Mouse (Mus musculus): ENCODE data around the gene Krt9. TPM values are rescaled to one million over a fixed set of nuclear protein-coding genes. Genes with fewer than 3 reads are reported as not detected.
A peak's percentile ranks its signal among the peaks of the same experiment; 100 is the strongest.
"Not testable (repeated sequence)": the region's sequence is repeated elsewhere in the genome, so short reads cannot be mapped to it uniquely, and the experiment has no call there.

Krt9 gene
- total RNA-seq (2021), result not detected
- long read RNA-seq, experiment 1, result 0 reads
- long read RNA-seq, experiment 2, result 0 reads

- no peak for DNase-seq
Observed at GRCm38 (mm10) chr11:100192992-100193391, at the start of gene Krt9. Gene Krt9 (minus strand): TSS chr11:100193246.

- DNase-seq, result not testable (repeated sequence)
Observed at GRCm38 (mm10) chr11:100240272-100240671, 47.2 kb upstream of the Krt9 start.

DNA sequence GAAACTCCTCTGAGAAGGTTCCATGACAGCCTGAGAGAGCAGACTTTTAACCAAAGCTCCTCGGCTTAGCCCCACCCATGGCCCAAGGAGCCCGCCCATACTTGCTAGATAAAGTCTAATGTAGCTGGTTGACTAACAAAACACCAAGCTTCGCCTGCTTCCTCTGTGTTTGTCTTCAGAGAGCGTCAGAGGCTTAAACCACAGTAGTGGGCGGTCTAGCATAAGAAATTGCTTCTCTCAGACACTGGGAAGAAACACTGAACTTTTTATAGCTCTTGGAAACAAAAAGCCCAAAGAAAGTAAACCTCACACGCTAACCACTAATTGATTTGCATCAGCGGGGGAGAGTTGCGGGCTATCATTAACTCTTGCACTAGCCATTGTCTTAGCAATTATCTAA, 28.7 kb upstream of the Krt9 start:
- DNase-seq, result no peak

DNA sequence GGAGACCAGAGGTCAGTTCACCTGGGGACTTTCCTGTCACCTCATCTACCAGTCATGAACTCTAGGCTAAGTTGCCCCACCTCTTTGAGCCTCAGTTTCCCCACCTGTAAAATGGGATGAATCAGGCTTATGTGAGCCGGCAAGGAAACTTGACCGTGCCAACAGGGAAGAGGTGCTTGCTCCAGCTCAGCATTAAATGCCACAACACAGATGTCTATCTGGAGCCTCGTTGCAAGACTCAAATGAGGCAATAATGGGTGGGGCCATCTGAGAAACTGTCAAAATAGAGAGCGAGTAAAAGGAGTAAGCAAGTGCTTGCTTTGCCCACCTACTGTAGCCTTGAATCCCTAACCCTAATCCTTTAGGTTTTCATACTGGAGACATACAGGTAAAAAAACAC, 26.3 kb upstream of the Krt9 start:
- DNase-seq, result no peak

GRCm38 (mm10) chr11:100208542-100208941, 15.5 kb upstream of the Krt9 start:
- DNase-seq, result no peak

DNA sequence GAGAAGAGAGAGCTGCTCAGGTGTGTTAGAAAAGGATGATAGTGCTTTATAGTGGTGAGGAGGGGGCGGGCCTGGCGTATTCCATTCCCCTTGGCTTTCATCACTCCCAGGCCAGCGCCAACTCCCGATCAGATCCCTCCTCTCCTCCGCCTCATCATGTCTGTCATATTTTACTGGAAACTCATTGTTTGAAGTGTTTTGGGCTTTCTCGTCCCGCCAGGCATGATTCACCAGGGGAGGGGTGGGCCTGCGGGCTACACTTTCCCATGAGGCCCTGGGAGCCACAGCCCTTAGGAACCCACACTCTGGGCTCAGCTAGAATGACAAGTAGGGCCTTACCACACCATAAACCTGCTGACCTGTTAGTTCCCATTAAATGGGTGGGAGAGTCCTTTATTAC, 14.5 kb upstream of the Krt9 start, which contains the start of gene Krt14:
Gene Krt14, minus strand, starts transcription at position 51 of the 400 bp plus-strand sequence.
- no peak for DNase-seq

- DNase-seq, result peak; percentile 25
Observed at GRCm38 (mm10) chr11:100203448-100203847, 10.4 kb upstream of the Krt9 start.

DNA sequence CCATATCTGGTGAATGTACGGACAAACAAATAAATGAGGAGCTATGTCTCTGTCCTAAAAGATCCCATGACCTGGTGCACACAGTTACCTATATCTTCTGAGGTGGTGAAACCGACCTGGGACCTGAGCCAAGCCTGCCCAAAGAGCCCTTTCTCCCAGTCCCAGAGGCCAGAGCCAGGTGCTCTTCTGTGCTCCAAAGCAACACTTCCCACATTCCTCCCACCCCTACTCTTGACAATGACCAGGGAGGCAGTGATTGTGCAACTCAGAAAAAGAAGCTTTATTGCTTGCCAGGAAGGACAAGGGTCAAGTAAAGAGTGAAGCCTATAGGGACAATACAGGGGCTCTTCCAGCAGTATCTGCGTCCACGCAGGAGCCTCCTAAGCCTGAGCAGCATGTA, 9.9 kb upstream of the Krt9 start:
- no peak for DNase-seq

- peak; percentile 17 for DNase-seq
Observed at GRCm38 (mm10) chr11:100200104-100200820, 7.2 kb upstream of the Krt9 start.

DNA sequence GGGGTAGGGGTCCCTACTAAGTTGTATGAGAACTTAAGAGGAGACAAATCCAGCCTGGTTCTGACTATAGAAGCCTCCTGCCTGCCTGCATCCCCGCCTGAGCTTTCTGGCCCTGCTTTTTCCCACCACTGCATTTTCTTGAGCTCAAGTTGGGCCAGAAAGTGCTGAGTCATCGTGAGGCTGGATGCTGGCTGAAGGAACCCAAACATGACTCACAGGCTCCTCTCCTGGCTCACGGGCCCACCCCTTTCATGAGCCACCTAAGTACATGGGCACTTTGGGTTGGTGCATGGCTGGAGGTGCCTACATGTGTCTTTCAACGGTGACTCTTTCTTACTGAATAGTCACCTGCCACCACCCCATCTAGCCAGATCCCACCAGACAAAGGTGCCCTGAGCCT, 5.6 kb upstream of the Krt9 start:
- DNase-seq, result no peak

DNA sequence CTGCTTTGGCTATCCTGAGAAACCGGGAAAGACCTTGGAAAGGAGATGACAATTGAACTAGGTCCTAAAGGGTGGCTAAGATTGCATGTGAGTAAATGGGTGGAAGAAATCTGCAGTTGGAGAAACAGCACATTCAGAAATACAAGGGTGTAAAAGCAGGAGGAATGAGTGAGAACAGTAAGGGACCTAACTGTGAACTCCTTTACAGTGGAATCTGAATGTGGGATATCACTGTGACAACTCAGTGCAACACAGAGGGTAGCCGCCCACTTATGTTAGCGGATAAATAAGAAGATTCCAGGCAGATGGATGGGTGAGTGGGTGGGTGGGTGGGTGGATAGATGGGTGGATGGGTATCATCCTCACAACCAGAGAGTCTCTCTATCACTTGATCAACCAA, 1.2 kb downstream of the Krt9 start:
- DNase-seq, result no peak

- no peak for DNase-seq
Observed at GRCm38 (mm10) chr11:100186736-100187135, 6.3 kb downstream of the Krt9 start.

DNA sequence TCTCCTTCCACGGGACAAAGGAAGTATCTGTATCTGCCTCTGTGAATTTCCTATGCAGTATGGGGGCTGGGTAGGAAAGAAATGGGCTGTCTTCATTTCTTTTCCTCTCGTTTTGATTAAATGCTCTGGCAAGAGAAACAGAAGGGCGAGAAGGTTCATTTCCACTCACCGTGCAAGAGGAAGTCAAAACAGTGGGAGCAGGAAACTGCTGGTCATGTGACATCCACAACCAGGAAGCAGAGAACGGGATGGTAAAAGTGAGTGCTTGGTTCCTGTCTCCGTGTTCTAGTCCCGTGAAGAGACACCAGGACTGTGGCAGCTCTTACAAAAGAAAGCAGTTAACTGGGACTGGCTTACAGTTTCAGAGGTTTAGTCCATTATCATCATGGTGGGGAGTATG, 11.3 kb downstream of the Krt9 start:
- no peak for DNase-seq

- no peak for DNase-seq
Observed at GRCm38 (mm10) chr11:100179260-100179659, 13.8 kb downstream of the Krt9 start.

- DNase-seq, result no peak
Observed at GRCm38 (mm10) chr11:100178307-100178706, 14.7 kb downstream of the Krt9 start.

DNA sequence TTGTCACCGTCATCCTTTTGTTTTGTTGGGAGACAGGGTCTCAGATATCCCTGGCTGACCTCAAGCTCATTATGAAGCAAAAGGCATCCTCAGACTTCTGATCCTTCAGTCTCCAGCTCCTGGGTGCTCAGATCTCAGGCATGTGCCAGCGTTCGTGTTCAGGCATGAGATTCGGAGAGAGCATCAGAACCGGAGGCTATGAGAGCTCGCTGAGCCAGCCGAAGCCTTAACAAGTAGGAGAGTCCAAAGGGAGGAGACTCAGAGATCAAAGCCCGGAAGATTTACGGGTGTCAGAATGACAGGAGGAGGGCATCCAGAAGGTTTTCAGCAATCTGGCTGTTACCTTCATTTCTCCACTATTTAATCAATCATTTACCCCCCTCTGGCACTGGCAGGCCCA, 16.3 kb downstream of the Krt9 start:
- no peak for DNase-seq

DNA sequence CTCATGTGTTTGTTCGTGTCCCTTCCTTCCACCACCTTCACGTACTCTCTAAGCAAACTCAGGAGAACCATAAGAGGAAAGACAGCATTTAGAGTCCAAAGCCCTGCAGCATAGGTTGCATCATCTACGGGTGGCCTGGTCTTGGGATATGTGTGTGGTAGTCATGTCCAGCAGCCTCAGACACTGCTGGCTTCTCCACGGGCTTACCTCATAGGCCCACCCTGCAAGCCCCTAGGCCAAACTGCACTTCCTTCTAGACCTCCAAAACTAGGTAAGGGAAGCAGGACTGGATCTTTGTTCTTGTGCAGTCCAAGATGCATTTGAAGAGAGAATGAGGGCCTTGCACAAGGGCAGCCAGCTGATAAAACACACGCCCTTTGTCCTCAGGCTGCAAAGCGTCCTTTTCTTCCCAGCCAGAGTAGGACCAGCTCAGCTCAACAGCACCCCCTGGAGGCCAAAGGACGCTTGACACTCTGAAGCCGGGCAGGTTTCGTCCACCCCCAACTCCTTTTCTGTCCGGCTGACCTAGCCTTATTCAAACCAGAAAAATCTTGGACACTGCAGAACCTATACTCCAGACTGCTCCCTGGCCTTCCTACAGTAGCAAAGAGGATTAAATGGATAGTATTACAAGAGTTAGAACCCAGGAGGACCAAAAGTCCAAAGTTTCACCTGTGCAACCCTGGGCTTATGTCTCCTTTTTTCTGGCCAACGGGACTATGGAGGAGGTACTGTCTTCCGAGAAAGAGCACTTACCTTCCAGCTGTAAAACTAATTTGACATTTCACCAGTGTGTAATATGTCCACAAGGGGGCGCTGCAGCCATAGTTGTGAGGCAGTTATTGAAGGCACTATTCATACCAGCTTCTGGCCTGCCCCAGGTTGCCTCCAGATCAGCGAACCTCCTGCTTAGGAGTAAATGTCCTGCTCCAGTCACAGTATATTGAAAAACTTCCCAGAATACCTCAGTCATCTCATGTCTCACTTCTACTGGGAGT, 24.0 kb downstream of the Krt9 start:
- peak; percentile 77 for DNase-seq

DNA sequence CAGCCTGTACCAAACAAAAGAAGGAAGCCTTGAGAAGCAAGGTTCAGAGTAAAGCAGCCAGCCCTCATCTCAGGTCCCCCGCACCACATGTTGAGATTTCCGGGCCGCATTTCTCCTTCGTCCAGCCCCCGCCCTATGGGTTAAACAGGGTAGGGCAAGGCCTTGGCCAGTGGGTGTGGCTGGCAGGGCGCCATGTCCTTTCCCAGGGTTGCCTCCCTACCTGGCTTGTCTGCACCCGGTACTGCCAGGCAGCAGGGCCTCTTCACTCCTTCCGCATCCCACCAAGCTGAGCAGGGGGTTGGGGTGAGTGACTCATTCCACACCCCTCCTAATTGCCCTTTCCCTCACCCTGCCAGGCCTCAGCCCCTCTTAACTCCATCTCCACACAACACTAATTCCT, 25.0 kb downstream of the Krt9 start:
- peak; percentile 27 for DNase-seq

- no peak for DNase-seq
Observed at GRCm38 (mm10) chr11:100164392-100164791, 28.7 kb downstream of the Krt9 start.

GRCm38 (mm10) chr11:100157908-100158477, 35.1 kb downstream of the Krt9 start:
- no peak for DNase-seq

DNA sequence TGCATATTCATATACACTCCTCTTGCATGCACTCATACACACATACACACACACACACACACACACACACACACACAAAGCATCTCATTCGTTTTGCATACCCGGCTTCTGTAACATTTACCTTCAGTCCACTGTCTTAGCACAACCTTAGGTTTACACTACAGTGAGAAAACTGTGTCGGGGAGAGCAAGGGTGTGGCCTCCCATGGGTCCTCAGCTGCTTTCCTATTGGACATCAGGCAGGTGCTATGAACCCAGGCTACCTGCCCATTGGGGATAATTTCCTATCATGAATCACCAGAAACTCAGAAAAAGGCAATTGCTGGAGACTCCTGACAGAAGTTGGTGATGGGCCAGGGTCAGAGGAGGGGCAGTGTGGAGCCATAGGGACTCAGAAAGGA, 35.7 kb downstream of the Krt9 start:
- DNase-seq, result no peak

- DNase-seq, result no peak
Observed at GRCm38 (mm10) chr11:100155497-100156255, 37.4 kb downstream of the Krt9 start.

Measured in gastrocnemius, postnatal 10 days (tissue).